Mouse (Mus musculus) MEL (cell line): ENCODE measurements around the gene Atp5d. TPM values are rescaled to one million over a fixed set of nuclear protein-coding genes. Genes with fewer than 3 reads are reported as not detected.

Source experiments
- DNase-seq: peaks from one replicate; pipeline ENCODE4 v3.0.0; 2011; ENCODE audit warnings: low read depth, low spot score
- H3K27ac ChIP-seq: 2 replicates; pipeline ENCODE4 v1.5.1; 2012; ENCODE audit warnings: low read depth, mild to moderate bottlenecking, control low read depth, low read length, moderate library complexity; ENCODE audit not compliant: control insufficient read depth
- H3K27me3 ChIP-seq, 2 experiments: fragments of 150-350 bp in 1 of 2; sonication (generic) in 1 of 2; 2 replicates each; pipeline ENCODE4 v1.6.1; 2012; ENCODE audit warnings: low read length in 2 of 2, mild to moderate bottlenecking in 2 of 2, improper control_type of control experiment in 1 of 2, moderate library complexity in 1 of 2; ENCODE audit not compliant: insufficient read depth in 2 of 2, control insufficient read depth in 1 of 2
- H3K36me3 ChIP-seq, 2 experiments: 2 replicates each; pipeline ENCODE4 v1.6.1; 2012 to 2014; ENCODE audit warnings: low read length in 2 of 2, improper control_type of control experiment in 1 of 2, inconsistent platforms in 1 of 2, mild to moderate bottlenecking in 1 of 2; ENCODE audit not compliant: insufficient read depth in 2 of 2, control insufficient read depth in 1 of 2
- H3K4me1 ChIP-seq, 2 experiments: fragments of 150-350 bp in 1 of 2; sonication (generic) in 1 of 2; 2 replicates each; pipeline ENCODE4 v1.6.1; 2012; ENCODE audit warnings: low read length in 2 of 2, improper control_type of control experiment in 1 of 2, mild to moderate bottlenecking in 1 of 2; ENCODE audit not compliant: insufficient read depth in 2 of 2, control insufficient read depth in 1 of 2
- H3K4me3 ChIP-seq, 2 experiments: fragments of 150-350 bp in 1 of 2; sonication (generic) in 1 of 2; 2 replicates each; pipeline ENCODE4 v1.5.1; 2012; ENCODE audit warnings: low read depth in 2 of 2, low read length in 2 of 2, mild to moderate bottlenecking in 2 of 2, moderate library complexity in 2 of 2, control low read depth in 1 of 2, improper control_type of control experiment in 1 of 2; ENCODE audit not compliant: control insufficient read depth in 1 of 2, insufficient read depth in 1 of 2
- H3K79me2 ChIP-seq: 2 replicates; pipeline ENCODE4 v1.6.1; 2012; ENCODE audit warnings: mild to moderate bottlenecking, low read length, moderate library complexity; ENCODE audit not compliant: control insufficient read depth, poor library complexity, insufficient read depth
- H3K9ac ChIP-seq: 2 replicates; pipeline ENCODE4 v1.6.1; 2012; ENCODE audit warnings: low read depth, mild to moderate bottlenecking, control low read depth, low read length, moderate library complexity; ENCODE audit not compliant: control insufficient read depth, poor library complexity, severe bottlenecking
- H3K9me3 ChIP-seq: fragments of 150-350 bp; sonication (generic); replicated peaks from 2 replicates; pipeline ENCODE4 v1.6.1; 2012; ENCODE audit warnings: mild to moderate bottlenecking, low read length, improper control_type of control experiment, moderate library complexity; ENCODE audit not compliant: insufficient read depth
- BHLHE40 ChIP-seq: IDR thresholded peaks from 2 replicates; pipeline ENCODE4 v1.6.1; 2012; ENCODE audit warnings: low read depth, mild to moderate bottlenecking, inconsistent platforms, low read length, improper control_type of control experiment, borderline replicate concordance
- CHD1 ChIP-seq: IDR thresholded peaks from 2 replicates; pipeline ENCODE4 v1.6.1; 2012; ENCODE audit warnings: low read depth, mild to moderate bottlenecking, inconsistent platforms, low read length, improper control_type of control experiment
- CHD2 ChIP-seq: IDR thresholded peaks from 2 replicates; pipeline ENCODE4 v1.6.1; 2011; ENCODE audit warnings: low read length, improper control_type of control experiment
- GATA1 ChIP-seq: IDR thresholded peaks from 2 replicates; pipeline ENCODE4 v1.6.1; 2011; ENCODE audit warnings: low read depth, low read length, improper control_type of control experiment
- HCFC1 ChIP-seq: IDR thresholded peaks from 2 replicates; pipeline ENCODE4 v1.6.1; 2012; ENCODE audit warnings: low read depth, mild to moderate bottlenecking, inconsistent platforms, low read length, improper control_type of control experiment, moderate library complexity
- KAT2A ChIP-seq: conservative IDR thresholded peaks from 2 replicates; pipeline ENCODE4 v1.6.1; 2012; ENCODE audit warnings: low read depth, low read length, improper control_type of control experiment, inconsistent platforms
- MAX ChIP-seq: IDR thresholded peaks from 2 replicates; pipeline ENCODE4 v1.6.1; 2011; ENCODE audit warnings: low read length, improper control_type of control experiment
- MYC ChIP-seq: IDR thresholded peaks from 2 replicates; pipeline ENCODE4 v1.6.1; 2011; ENCODE audit warnings: low read depth, mild to moderate bottlenecking, low read length, improper control_type of control experiment, moderate library complexity
- NRF1 ChIP-seq: IDR thresholded peaks from 2 replicates; pipeline ENCODE4 v1.6.1; 2014; ENCODE audit warnings: low read depth, mild to moderate bottlenecking, inconsistent platforms, low read length, improper control_type of control experiment, moderate library complexity; ENCODE audit not compliant: poor library complexity, insufficient read depth, severe bottlenecking
- POLR2A ChIP-seq, 2 experiments: IDR thresholded peaks; 2 replicates each; pipeline ENCODE4 v1.6.1; 2011 to 2012; ENCODE audit warnings: low read length in 2 of 2, mild to moderate bottlenecking in 2 of 2, control low read depth in 1 of 2, improper control_type of control experiment in 1 of 2, low read depth in 1 of 2, moderate library complexity in 1 of 2; ENCODE audit not compliant: control insufficient read depth in 1 of 2, insufficient read depth in 1 of 2, poor library complexity in 1 of 2
- POLR2AphosphoS2 ChIP-seq: IDR thresholded peaks from 2 replicates; pipeline ENCODE4 v1.6.1; 2011; ENCODE audit warnings: low read length, improper control_type of control experiment
- POLR2AphosphoS5 ChIP-seq: IDR thresholded peaks from 2 replicates; pipeline ENCODE4 v1.6.1; 2012; ENCODE audit warnings: low read depth, borderline replicate concordance, mild to moderate bottlenecking, inconsistent platforms, low read length, moderate library complexity, mixed read lengths
- RAD21 ChIP-seq: IDR thresholded peaks from 2 replicates; pipeline ENCODE4 v1.6.1; 2011; ENCODE audit warnings: mild to moderate bottlenecking, low read depth, low read length, improper control_type of control experiment
- RCOR1 ChIP-seq: IDR thresholded peaks from 2 replicates; pipeline ENCODE4 v1.6.1; 2012; ENCODE audit warnings: low read depth, mild to moderate bottlenecking, inconsistent platforms, low read length, improper control_type of control experiment
- SMC3 ChIP-seq: IDR thresholded peaks from 2 replicates; pipeline ENCODE4 v1.6.1; 2011; ENCODE audit warnings: low read depth, low read length, improper control_type of control experiment
- TAL1 ChIP-seq: IDR thresholded peaks from 2 replicates; pipeline ENCODE4 v1.6.1; 2012; ENCODE audit warnings: mild to moderate bottlenecking, inconsistent platforms, low read length, moderate library complexity, mixed read lengths
- TBP ChIP-seq: IDR thresholded peaks from 2 replicates; pipeline ENCODE4 v1.8.0; 2011; ENCODE audit warnings: low read depth, low read length, improper control_type of control experiment
- USF1 ChIP-seq: IDR thresholded peaks from 2 replicates; pipeline ENCODE4 v1.6.1; 2014; ENCODE audit warnings: low read depth, mild to moderate bottlenecking, inconsistent platforms, low read length, improper control_type of control experiment, moderate library complexity
- ZC3H11A ChIP-seq: IDR thresholded peaks from 2 replicates; pipeline ENCODE4 v1.6.1; 2012; ENCODE audit warnings: low read depth, mild to moderate bottlenecking, inconsistent platforms, low read length, improper control_type of control experiment
- ZMIZ1 ChIP-seq: IDR thresholded peaks from 2 replicates; pipeline ENCODE4 v1.6.1; 2012; ENCODE audit warnings: low read depth, mild to moderate bottlenecking, inconsistent platforms, low read length, improper control_type of control experiment, moderate library complexity
- polyA plus RNA-seq, 2 experiments: library from polyadenylated mRNA; stranded (reverse) in 1 of 2; unstranded in 1 of 2; fragments of >175 nt in 1 of 2; fragments of >200 nt in 1 of 2; gene quantifications; 2 replicates each; pipeline versions ENCODE4 v1.2.1 to v1.2.4; 2012; ENCODE audit warnings: low replicate concordance in 2 of 2, low read depth in 1 of 2; ENCODE audit not compliant: insufficient read length in 2 of 2, insufficient read depth in 1 of 2, missing spikeins in 1 of 2
- total RNA-seq: library from RNA; depleted of rRNA; stranded (reverse); fragments of 300-350 nt; gene quantifications from 2 replicates; pipeline ENCODE4 v1.2.3, GENCODE M21; 2012

The Atp5d gene
- total and polyA plus RNA-seq, 3 experiments = 300 to 657 (median 308) TPM

DNA sequence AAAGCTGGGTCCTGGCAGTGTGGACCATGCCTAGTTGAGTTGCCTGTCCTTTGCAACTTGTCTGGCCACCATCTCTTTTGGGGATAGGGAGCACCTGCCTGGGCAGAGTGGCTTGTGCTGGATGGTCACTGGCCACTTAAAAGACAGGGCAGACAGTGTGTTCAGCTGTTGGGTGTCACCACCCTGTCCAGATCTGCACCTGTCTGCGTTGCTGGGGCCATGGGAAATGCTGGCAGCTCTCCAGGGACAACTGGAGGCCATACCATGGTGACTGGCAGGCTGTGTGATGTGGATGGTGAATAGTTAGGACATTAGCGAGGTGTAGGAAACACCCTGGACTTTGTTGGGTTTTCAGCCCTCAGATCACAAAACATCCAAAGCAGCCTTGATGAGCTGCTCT, 18.3 kb upstream of the Atp5d start:
- Histone ChIP-seq H3K4me3 (no peak overlapping the region), H3K9ac (no peak overlapping the region), H3K4me1 (peaks cover 0 to 11% of the 10 kb centered on the region in 2 experiments; a peak in 2 of 4 replicates), H3K27me3 (no peaks in the 10 kb centered on the region), H3K79me2 (peaks cover 90% of the 10 kb centered on the region), H3K9me3 (no peaks in the 10 kb centered on the region), H3K36me3 (peaks cover 2 to 13% of the 10 kb centered on the region in 2 experiments; a peak in 3 of 4 replicates), H3K27ac (no peak overlapping the region)
- TF ChIP-seq POLR2AphosphoS5 = no peak
- no peak for TF ChIP-seq MYC
- TF ChIP-seq SMC3 = no peak
- no peak for TF ChIP-seq CHD1
- DNase-seq = no peak

DNA sequence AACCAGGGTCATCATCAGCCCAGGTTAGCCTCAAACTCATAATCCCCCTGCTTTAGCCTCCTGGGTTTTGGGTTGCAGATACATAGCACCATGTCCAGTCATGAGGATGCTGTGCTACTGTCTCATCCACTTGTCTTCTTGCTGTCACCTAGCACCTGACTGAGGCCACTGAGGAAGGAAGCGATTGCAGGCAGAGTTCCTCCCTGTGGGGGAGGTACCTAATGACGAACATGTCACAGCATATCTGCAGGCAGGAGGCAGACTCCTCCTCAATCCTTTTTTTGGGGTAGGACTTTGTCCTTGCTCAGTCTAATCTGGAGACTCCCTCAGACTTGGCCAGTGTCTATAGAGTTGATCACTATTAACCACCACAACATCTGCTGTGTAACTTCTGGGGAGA, 16.8 kb upstream of the Atp5d start:
- Histone ChIP-seq H3K79me2 (peaks cover 80% of the 10 kb centered on the region), H3K9me3 (no peaks in the 10 kb centered on the region), H3K36me3 (peaks cover 2 to 13% of the 10 kb centered on the region in 2 experiments; a peak in 3 of 4 replicates), H3K4me3 (no peak overlapping the region), H3K27ac (no peak overlapping the region), H3K27me3 (no peaks in the 10 kb centered on the region), H3K9ac (no peak overlapping the region), H3K4me1 (peaks cover 0 to 11% of the 10 kb centered on the region in 2 experiments; a peak in 2 of 4 replicates)
- DNase-seq = no peak
- TF ChIP-seq RCOR1 = no peak
- TF ChIP-seq GATA1 = no peak
- TF ChIP-seq HCFC1 = no peak
- no peak for TF ChIP-seq CHD2
- TF ChIP-seq ZMIZ1 = no peak
- no peak for TF ChIP-seq NRF1
- no peak for TF ChIP-seq MAX
- TF ChIP-seq SMC3 = no peak
- no peak for TF ChIP-seq USF1
- no peak for TF ChIP-seq RAD21
- TF ChIP-seq KAT2A = no peak
- no peak for TF ChIP-seq POLR2AphosphoS2
- no peak for TF ChIP-seq TAL1
- TF ChIP-seq BHLHE40 = no peak
- TF ChIP-seq POLR2A (IDR thresholded peaks at IDR 0.05; ENCODE audit: control insufficient read depth in 1 of 2, insufficient read depth in 1 of 2, low read depth in 1 of 2, low read length in 2 of 2, poor library complexity in 1 of 2) = no peak
- TF ChIP-seq TBP = no peak
- no peak for TF ChIP-seq ZC3H11A
